In the genomic region with DNA sequence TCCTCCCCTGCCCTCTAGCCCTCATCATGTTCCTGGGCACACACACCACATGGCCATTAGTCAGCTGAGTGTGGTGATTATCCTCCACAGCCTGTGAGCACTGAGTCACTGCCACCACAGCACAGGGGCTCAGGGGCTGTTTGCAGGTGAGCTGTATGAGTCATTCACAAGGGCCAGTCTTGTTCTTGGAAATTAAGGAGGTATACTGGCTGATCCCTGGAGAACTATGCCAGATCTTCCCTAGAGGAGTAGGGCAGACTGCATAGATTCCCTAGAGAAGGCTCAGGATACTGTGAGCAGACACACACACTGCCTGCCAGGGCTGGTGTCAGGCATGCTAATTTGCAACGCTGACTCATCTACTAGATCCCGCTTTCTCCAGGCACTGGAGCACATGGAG, we compare ENCODE assay signal across 12 mouse cellular contexts.
DNase-seq lines count a peak whose midpoint lies in the region; TF ChIP-seq lines count a peak whose summit lies in the region.
"Had no signal": no experiment of that assay in that cellular context is flagged by ENCODE, and none has a peak within 500 bp of the region (broad histone marks: within the 10 kb centered on the region; RNA-seq: fewer than 3 reads in every experiment).

No protein-coding gene starts in this region.

- no peaks in the 10 kb centered on the region for H3K4me1 ChIP-seq in lung, adult 2 months (ENCODE audit: control insufficient read depth, insufficient read depth, low read length)
- H3K4me1 ChIP-seq: forebrain, embryonic 12.5 days had no signal

- intact Hi-C loops in left cerebral cortex, postnatal 14 days (cut with DNase I) = no loop called here
- intact Hi-C loops in heart, postnatal 36 days (cut with DNase I) = loop anchor here (5.0 kb wide), 1 partner anchor 752 kb away; no protein-coding TSS in a partner anchor

- TF ChIP-seq POLR2A in lung, adult 2 months (IDR thresholded peaks at IDR 0.05; ENCODE audit: borderline replicate concordance, extremely low read depth, low read depth, low read length) = no peak

- WGBS in lung, adult 2 months = 46% methylated on average over 2 of the region's 2 CpGs

- no peak for TF ChIP-seq CTCF in lung, adult 2 months (IDR thresholded peaks at IDR 0.05; ENCODE audit: insufficient read depth, low read length)

- peak; percentile 28 for DNase-seq in adrenal gland, postnatal 14 days
- no peak for DNase-seq in adrenal gland, postnatal 4 days (ENCODE audit: low spot score in 2 of 2)
- peak; percentile 20 for DNase-seq in urinary bladder, postnatal 14 days (ENCODE audit: low spot score)
- no peak for DNase-seq in urinary bladder, adult 2 months (ENCODE audit: low spot score)
- peak; percentile 64 to 75 for DNase-seq in left cerebral cortex, postnatal 14 days (ENCODE audit: low spot score in 2 of 2)
- DNase-seq in heart, postnatal 36 days = no peak
- DNase-seq in lung, adult 2 months = no peak
- no peak for DNase-seq in heart, adult 9 months (ENCODE audit: low spot score in 2 of 2)
- DNase-seq: heart, adult 18-20 months; liver, embryonic 13.5 days; thymus, postnatal 4 days had no signal

- H3K4me3 ChIP-seq in lung, adult 2 months (replicated peaks; ENCODE audit: extremely low read depth, low read depth, low read length) = no peak overlapping the region
- H3K4me3 ChIP-seq: forebrain, embryonic 12.5 days; liver, embryonic 13.5 days had no signal

Comparison
In these comparisons a context has a peak if more than half of its experiments do, and no peak if none do; other contexts are left out.
1. DNase-seq: peak in adrenal gland, postnatal 14 days (single experiment), urinary bladder, postnatal 14 days (single experiment) and left cerebral cortex, postnatal 14 days (2 of 2); none in adrenal gland, postnatal 4 days (0 of 2), urinary bladder, adult 2 months (single experiment), heart, postnatal 36 days (0 of 2), lung, adult 2 months (single experiment) and heart, adult 9 months (0 of 2).